Mouse (Mus musculus): ENCODE measurements around the gene Dolpp1.

DNA sequence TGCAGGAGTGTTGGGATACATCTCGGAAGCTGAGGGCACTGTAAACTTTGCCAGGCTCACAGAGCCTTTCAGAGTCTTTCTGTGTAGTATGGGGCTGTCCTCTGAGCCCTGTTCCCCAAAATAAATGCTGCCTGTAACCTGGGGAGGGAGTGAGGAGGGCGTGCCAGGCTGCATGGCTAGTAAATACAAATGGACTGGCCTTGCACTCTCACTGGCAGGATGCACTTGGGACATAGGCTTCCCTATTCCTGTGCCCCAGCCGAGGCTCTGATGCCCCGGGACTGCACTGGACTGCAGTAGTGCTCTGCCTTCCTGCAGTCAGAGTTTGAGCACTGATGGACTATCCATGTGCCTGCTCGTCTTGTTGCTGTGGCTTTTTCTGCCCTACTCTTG is 50.4 kb downstream of the Dolpp1 start:
- no peak for TF ChIP-seq POLR2A (IDR thresholded peaks at IDR 0.05; ENCODE audit: borderline replicate concordance, extremely low read depth, insufficient read depth, insufficient read length, poor library complexity, severe bottlenecking)
- no peak for TF ChIP-seq CTCF (IDR thresholded peaks at IDR 0.05; ENCODE audit: borderline replicate concordance, extremely low read depth, insufficient read depth, insufficient read length)

Data from brain, embryonic 14.5 days (tissue).